Mouse (Mus musculus): ENCODE results near the gene Rims1.

Rims1 gene

GRCm38 (mm10) chr1:22587859-22588383, 217.9 kb downstream of the Rims1 start:
- no peak for DNase-seq (ENCODE audit: low read depth, low spot score)

GRCm38 (mm10) chr1:22585560-22585959, 220.2 kb downstream of the Rims1 start:
- DNase-seq (ENCODE audit: low read depth, low spot score) = no peak

GRCm38 (mm10) chr1:22579470-22579869, 226.3 kb downstream of the Rims1 start:
- no peak for DNase-seq (ENCODE audit: low read depth, low spot score)

GRCm38 (mm10) chr1:22572720-22573119, 233.1 kb downstream of the Rims1 start:
- DNase-seq (ENCODE audit: low read depth, low spot score) = no peak

GRCm38 (mm10) chr1:22546273-22546672, 259.5 kb downstream of the Rims1 start:
- no peak for DNase-seq (ENCODE audit: low read depth, low spot score)

- no peak for DNase-seq (ENCODE audit: low read depth, low spot score)
Observed at GRCm38 (mm10) chr1:22538129-22538528, 267.7 kb downstream of the Rims1 start.

- DNase-seq (ENCODE audit: low read depth, low spot score) = no peak
Observed at GRCm38 (mm10) chr1:22536776-22537175, 269.0 kb downstream of the Rims1 start.

GRCm38 (mm10) chr1:22535049-22535448, 270.7 kb downstream of the Rims1 start:
- DNase-seq (ENCODE audit: low read depth, low spot score) = no peak

- no peak for DNase-seq (ENCODE audit: low read depth, low spot score)
Observed at GRCm38 (mm10) chr1:22533146-22534096, 272.4 kb downstream of the Rims1 start.

- peak; percentile 18 for DNase-seq (ENCODE audit: low read depth, low spot score)
Observed at GRCm38 (mm10) chr1:22515103-22515502, 290.7 kb downstream of the Rims1 start.

- no peak for DNase-seq (ENCODE audit: low read depth, low spot score)
Observed at GRCm38 (mm10) chr1:22512421-22512820, 293.4 kb downstream of the Rims1 start.

GRCm38 (mm10) chr1:22511614-22512013, 294.2 kb downstream of the Rims1 start:
- no peak for DNase-seq (ENCODE audit: low read depth, low spot score)

GRCm38 (mm10) chr1:22508735-22509615, 296.8 kb downstream of the Rims1 start:
- no peak for DNase-seq (ENCODE audit: low read depth, low spot score)

GRCm38 (mm10) chr1:22487270-22487864, 318.4 kb downstream of the Rims1 start:
- no peak for DNase-seq (ENCODE audit: low read depth, low spot score)

GRCm38 (mm10) chr1:22476220-22476619, 329.6 kb downstream of the Rims1 start:
- DNase-seq (ENCODE audit: low read depth, low spot score) = no peak

- DNase-seq (ENCODE audit: low read depth, low spot score) = no peak
Observed at GRCm38 (mm10) chr1:22467033-22467432, 338.8 kb downstream of the Rims1 start.

GRCm38 (mm10) chr1:22466597-22466996, 339.2 kb downstream of the Rims1 start:
- no peak for DNase-seq (ENCODE audit: low read depth, low spot score)

- no peak for DNase-seq (ENCODE audit: low read depth, low spot score)
Observed at GRCm38 (mm10) chr1:22424020-22424419, 381.8 kb downstream of the Rims1 start.

GRCm38 (mm10) chr1:22422102-22422501, 383.7 kb downstream of the Rims1 start:
- no peak for DNase-seq (ENCODE audit: low read depth, low spot score)

GRCm38 (mm10) chr1:22410173-22410572, 395.6 kb downstream of the Rims1 start:
- no peak for DNase-seq (ENCODE audit: low read depth, low spot score)

GRCm38 (mm10) chr1:22386361-22386760, 419.4 kb downstream of the Rims1 start:
- no peak for DNase-seq (ENCODE audit: low read depth, low spot score)

GRCm38 (mm10) chr1:22377652-22378051, 428.1 kb downstream of the Rims1 start:
- no peak for DNase-seq (ENCODE audit: low read depth, low spot score)

All from skeletal muscle tissue, adult 2 months (tissue).